Mouse (Mus musculus) MEL (cell line): Measurements from ENCODE around the gene Vsx1. TPM values are rescaled to one million over a fixed set of nuclear protein-coding genes. Genes with fewer than 3 reads are reported as not detected.

Experiments
- DNase-seq: peaks from one replicate; pipeline ENCODE4 v3.0.0; 2011; ENCODE audit warnings: low read depth, low spot score
- H3K27ac ChIP-seq: 2 replicates; pipeline ENCODE4 v1.5.1; 2012; ENCODE audit warnings: low read depth, mild to moderate bottlenecking, control low read depth, low read length, moderate library complexity; ENCODE audit not compliant: control insufficient read depth
- H3K27me3 ChIP-seq, 2 experiments: fragments of 150-350 bp in 1 of 2; sonication (generic) in 1 of 2; 2 replicates each; pipeline ENCODE4 v1.6.1; 2012; ENCODE audit warnings: low read length in 2 of 2, mild to moderate bottlenecking in 2 of 2, improper control_type of control experiment in 1 of 2, moderate library complexity in 1 of 2; ENCODE audit not compliant: insufficient read depth in 2 of 2, control insufficient read depth in 1 of 2
- H3K36me3 ChIP-seq, 2 experiments: 2 replicates each; pipeline ENCODE4 v1.6.1; 2012 to 2014; ENCODE audit warnings: low read length in 2 of 2, improper control_type of control experiment in 1 of 2, inconsistent platforms in 1 of 2, mild to moderate bottlenecking in 1 of 2; ENCODE audit not compliant: insufficient read depth in 2 of 2, control insufficient read depth in 1 of 2
- H3K4me1 ChIP-seq, 2 experiments: fragments of 150-350 bp in 1 of 2; sonication (generic) in 1 of 2; 2 replicates each; pipeline ENCODE4 v1.6.1; 2012; ENCODE audit warnings: low read length in 2 of 2, improper control_type of control experiment in 1 of 2, mild to moderate bottlenecking in 1 of 2; ENCODE audit not compliant: insufficient read depth in 2 of 2, control insufficient read depth in 1 of 2
- H3K4me3 ChIP-seq, 2 experiments: fragments of 150-350 bp in 1 of 2; sonication (generic) in 1 of 2; 2 replicates each; pipeline ENCODE4 v1.5.1; 2012; ENCODE audit warnings: low read depth in 2 of 2, low read length in 2 of 2, mild to moderate bottlenecking in 2 of 2, moderate library complexity in 2 of 2, control low read depth in 1 of 2, improper control_type of control experiment in 1 of 2; ENCODE audit not compliant: control insufficient read depth in 1 of 2, insufficient read depth in 1 of 2
- H3K79me2 ChIP-seq: 2 replicates; pipeline ENCODE4 v1.6.1; 2012; ENCODE audit warnings: mild to moderate bottlenecking, low read length, moderate library complexity; ENCODE audit not compliant: control insufficient read depth, poor library complexity, insufficient read depth
- H3K9ac ChIP-seq: 2 replicates; pipeline ENCODE4 v1.6.1; 2012; ENCODE audit warnings: low read depth, mild to moderate bottlenecking, control low read depth, low read length, moderate library complexity; ENCODE audit not compliant: control insufficient read depth, poor library complexity, severe bottlenecking
- H3K9me3 ChIP-seq: fragments of 150-350 bp; sonication (generic); replicated peaks from 2 replicates; pipeline ENCODE4 v1.6.1; 2012; ENCODE audit warnings: mild to moderate bottlenecking, low read length, improper control_type of control experiment, moderate library complexity; ENCODE audit not compliant: insufficient read depth
- CHD2 ChIP-seq: IDR thresholded peaks from 2 replicates; pipeline ENCODE4 v1.6.1; 2011; ENCODE audit warnings: low read length, improper control_type of control experiment
- CTCF ChIP-seq, 3 experiments: IDR thresholded peaks in 2 of 3; conservative IDR thresholded peaks in 1 of 3; 2 replicates each; pipeline ENCODE4 v1.5.1; 2011 to 2012; ENCODE audit warnings: low read length in 3 of 3, low read depth in 2 of 3, mild to moderate bottlenecking in 2 of 3, improper control_type of control experiment in 1 of 3, inconsistent platforms in 1 of 3, mixed read lengths in 1 of 3, moderate library complexity in 1 of 3; ENCODE audit not compliant: control insufficient read depth in 1 of 3, insufficient read depth in 1 of 3, poor library complexity in 1 of 3, severe bottlenecking in 1 of 3
- ELF1 ChIP-seq: IDR thresholded peaks from 2 replicates; pipeline ENCODE4 v1.6.1; 2014; ENCODE audit warnings: low read depth, mild to moderate bottlenecking, inconsistent platforms, low read length, improper control_type of control experiment, moderate library complexity
- EP300 ChIP-seq, 2 experiments: IDR thresholded peaks; 2 replicates each; pipeline ENCODE4 v1.6.1; 2011; ENCODE audit warnings: improper control_type of control experiment in 2 of 2, low read length in 2 of 2, low read depth in 1 of 2, mild to moderate bottlenecking in 1 of 2
- ETS1 ChIP-seq: IDR thresholded peaks from 2 replicates; pipeline ENCODE4 v1.6.1; 2012; ENCODE audit warnings: low read depth, mild to moderate bottlenecking, inconsistent platforms, low read length, improper control_type of control experiment, moderate library complexity
- GABPA ChIP-seq: IDR thresholded peaks from 2 replicates; pipeline ENCODE4 v1.6.1; 2012; ENCODE audit warnings: low read depth, mild to moderate bottlenecking, inconsistent platforms, low read length, improper control_type of control experiment, moderate library complexity
- KAT2A ChIP-seq: conservative IDR thresholded peaks from 2 replicates; pipeline ENCODE4 v1.6.1; 2012; ENCODE audit warnings: low read depth, low read length, improper control_type of control experiment, inconsistent platforms
- MAFK ChIP-seq: IDR thresholded peaks from 2 replicates; pipeline ENCODE4 v1.6.1; 2011; ENCODE audit warnings: low read depth, mild to moderate bottlenecking, low read length, improper control_type of control experiment, borderline replicate concordance
- MAX ChIP-seq: IDR thresholded peaks from 2 replicates; pipeline ENCODE4 v1.6.1; 2011; ENCODE audit warnings: low read length, improper control_type of control experiment
- MAZ ChIP-seq: IDR thresholded peaks from 2 replicates; pipeline ENCODE4 v1.6.1; 2012; ENCODE audit warnings: low read depth, mild to moderate bottlenecking, inconsistent platforms, low read length, improper control_type of control experiment
- MEF2A ChIP-seq: IDR thresholded peaks from 2 replicates; pipeline ENCODE4 v1.6.1; 2014; ENCODE audit warnings: low read depth, mild to moderate bottlenecking, inconsistent platforms, low read length, improper control_type of control experiment; ENCODE audit not compliant: poor library complexity, insufficient replicate concordance, severe bottlenecking; ENCODE audit errors: extremely low read depth
- MXI1 ChIP-seq: IDR thresholded peaks from 2 replicates; pipeline ENCODE4 v1.6.1; 2011; ENCODE audit warnings: mild to moderate bottlenecking, low read depth, low read length, improper control_type of control experiment
- MYB ChIP-seq: IDR thresholded peaks from 2 replicates; pipeline ENCODE4 v1.6.1; 2011; ENCODE audit warnings: mild to moderate bottlenecking, low read depth, low read length, improper control_type of control experiment
- MYC ChIP-seq: IDR thresholded peaks from 2 replicates; pipeline ENCODE4 v1.6.1; 2011; ENCODE audit warnings: low read depth, mild to moderate bottlenecking, low read length, improper control_type of control experiment, moderate library complexity
- POLR2A ChIP-seq, 2 experiments: IDR thresholded peaks; 2 replicates each; pipeline ENCODE4 v1.6.1; 2011 to 2012; ENCODE audit warnings: low read length in 2 of 2, mild to moderate bottlenecking in 2 of 2, control low read depth in 1 of 2, improper control_type of control experiment in 1 of 2, low read depth in 1 of 2, moderate library complexity in 1 of 2; ENCODE audit not compliant: control insufficient read depth in 1 of 2, insufficient read depth in 1 of 2, poor library complexity in 1 of 2
- POLR2AphosphoS2 ChIP-seq: IDR thresholded peaks from 2 replicates; pipeline ENCODE4 v1.6.1; 2011; ENCODE audit warnings: low read length, improper control_type of control experiment
- TAL1 ChIP-seq: IDR thresholded peaks from 2 replicates; pipeline ENCODE4 v1.6.1; 2012; ENCODE audit warnings: mild to moderate bottlenecking, inconsistent platforms, low read length, moderate library complexity, mixed read lengths
- UBTF ChIP-seq: IDR thresholded peaks from 2 replicates; pipeline ENCODE4 v1.6.1; 2012; ENCODE audit warnings: low read depth, mild to moderate bottlenecking, inconsistent platforms, low read length, improper control_type of control experiment, moderate library complexity, borderline replicate concordance; ENCODE audit not compliant: insufficient read depth
- ZC3H11A ChIP-seq: IDR thresholded peaks from 2 replicates; pipeline ENCODE4 v1.6.1; 2012; ENCODE audit warnings: low read depth, mild to moderate bottlenecking, inconsistent platforms, low read length, improper control_type of control experiment
- ZKSCAN1 ChIP-seq: IDR thresholded peaks from 2 replicates; pipeline ENCODE4 v1.6.1; 2012; ENCODE audit warnings: low read depth, mild to moderate bottlenecking, inconsistent platforms, low read length, improper control_type of control experiment, moderate library complexity
- ZNF384 ChIP-seq: IDR thresholded peaks from 2 replicates; pipeline ENCODE4 v1.6.1; 2012; ENCODE audit warnings: low read depth, mild to moderate bottlenecking, inconsistent platforms, low read length, improper control_type of control experiment
- polyA plus RNA-seq, 2 experiments: library from polyadenylated mRNA; stranded (reverse) in 1 of 2; unstranded in 1 of 2; fragments of >175 nt in 1 of 2; fragments of >200 nt in 1 of 2; gene quantifications; 2 replicates each; pipeline versions ENCODE4 v1.2.1 to v1.2.4; 2012; ENCODE audit warnings: low replicate concordance in 2 of 2, low read depth in 1 of 2; ENCODE audit not compliant: insufficient read length in 2 of 2, insufficient read depth in 1 of 2, missing spikeins in 1 of 2
- total RNA-seq: library from RNA; depleted of rRNA; stranded (reverse); fragments of 300-350 nt; gene quantifications from 2 replicates; pipeline ENCODE4 v1.2.3, GENCODE M21; 2012

Vsx1 gene
- total and polyA plus RNA-seq, 3 experiments = not detected

GRCm38 (mm10) chr2:150667065-150667819, 21.9 kb downstream of the Vsx1 start (continued):
- TF ChIP-seq MXI1 (peak; percentile 53; the same call in 1 of the 2 replicates), ZKSCAN1 (no peak), MEF2A (no peak), ZNF384 (no peak), MYC (no peak), ELF1 (no peak), CTCF (IDR thresholded peaks at IDR 0.05 in 2 of 3, conservative IDR thresholded peaks at IDR 0.05 in 1 of 3; ENCODE audit: control insufficient read depth in 1 of 3, insufficient read depth in 1 of 3, low read depth in 2 of 3, low read length in 3 of 3, poor library complexity in 1 of 3, severe bottlenecking in 1 of 3) (no peak), GABPA (no peak), POLR2AphosphoS2 (no peak; the same call in 1 of the 2 replicates), EP300 (IDR thresholded peaks at IDR 0.05; ENCODE audit: low read depth in 1 of 2, low read length in 2 of 2) (peak; percentile 65 to 78), TAL1 (peak; percentile 63)

GRCm38 (mm10) chr2:150666723-150667064, 22.5 kb downstream of the Vsx1 start:
- H3K79me2 ChIP-seq = no peaks in the 10 kb centered on the region; the same call in 1 of the 2 replicates
- peaks cover 19 to 42% of the 10 kb centered on the region in 2 experiments for H3K4me1 ChIP-seq
- peak overlapping the region; percentile 69 to 80 for H3K4me3 ChIP-seq
- peak overlapping the region; percentile 56 for H3K9ac ChIP-seq
- peak overlapping the region; percentile 88 for H3K27ac ChIP-seq
- no peak for DNase-seq
- no peaks in the 10 kb centered on the region for H3K9me3 ChIP-seq
- peaks cover 0 to 34% of the 10 kb centered on the region in 2 experiments; a peak in 2 of 4 replicates for H3K36me3 ChIP-seq
- TF ChIP-seq ZC3H11A (no peak), KAT2A (no peak), CHD2 (no peak), ELF1 (no peak), MAZ (no peak), MAFK (no peak), MXI1 (no peak), POLR2A (IDR thresholded peaks at IDR 0.05; ENCODE audit: control insufficient read depth in 1 of 2, insufficient read depth in 1 of 2, low read depth in 1 of 2, low read length in 2 of 2, poor library complexity in 1 of 2) (no peak), MAX (no peak), ZNF384 (no peak), MYB (no peak), TAL1 (no peak), ETS1 (no peak), UBTF (no peak)
- H3K27me3 ChIP-seq = no peaks in the 10 kb centered on the region
